Mouse (Mus musculus) liver, embryonic 14.5 days (tissue): Measurements from ENCODE around the gene Atp5j.

ENCODE experiments used
- CTCF ChIP-seq: IDR thresholded peaks from 2 replicates; pipeline ENCODE4 v1.5.1; 2016; ENCODE audit warnings: antibody characterized with exemption, low read depth, control low read depth
- EP300 ChIP-seq: IDR thresholded peaks from 2 replicates; pipeline ENCODE4 v1.6.1; 2016; ENCODE audit warnings: antibody characterized with exemption, low read depth

DNA sequence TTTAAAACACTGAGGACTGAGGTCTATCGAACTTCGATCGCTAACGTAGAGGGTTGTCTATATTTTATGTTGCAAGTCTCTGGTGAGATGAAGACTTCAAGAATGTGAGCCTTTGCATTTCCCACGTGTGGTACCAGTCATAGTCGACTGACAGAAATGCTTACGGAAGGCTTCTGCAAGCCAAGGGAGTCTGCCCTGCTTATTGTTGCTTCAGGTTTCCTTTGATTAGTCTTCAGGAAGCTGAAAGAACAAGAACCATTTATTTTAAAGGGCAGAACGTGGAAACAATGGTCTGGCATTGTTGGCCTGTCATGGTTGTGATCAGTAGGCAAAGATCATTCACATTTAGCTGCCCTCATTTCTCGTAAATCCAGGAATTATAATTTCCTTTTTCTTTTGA lies 38.7 kb downstream of the Atp5j start:
- no peak for TF ChIP-seq EP300
- no peak for TF ChIP-seq CTCF
